21 mouse cellular contexts compared by ENCODE assay signal in genomic region chr6:138072963-138073339, GRCm38 (mm10). TPM values are rescaled to one million over a fixed set of nuclear protein-coding genes. Genes with fewer than 3 reads are reported as not detected.
DNase-seq lines count a peak whose midpoint lies in the region; ATAC-seq and TF ChIP-seq lines count a peak whose summit lies in the region.
"Had no signal": no experiment of that assay in that cellular context is flagged by ENCODE, and none has a peak within 500 bp of the region (broad histone marks: within the 10 kb centered on the region; RNA-seq: fewer than 3 reads in every experiment).

No protein-coding gene starts in this region.

- H3K27me3 ChIP-seq in kidney, postnatal 0 days (ENCODE audit: insufficient read depth, low read length): no peaks in the 10 kb centered on the region
- no peaks in the 10 kb centered on the region for H3K27me3 ChIP-seq in forebrain, postnatal 0 days (ENCODE audit: insufficient read depth, low read length)
- H3K27me3 ChIP-seq: liver, embryonic 13.5 days; lung, embryonic 15.5 days; neural tube, embryonic 15.5 days had no signal

- TF ChIP-seq CTCF in kidney, postnatal 0 days (IDR thresholded peaks at IDR 0.05; ENCODE audit: low read depth): no peak
- no peak for TF ChIP-seq CTCF in forebrain, postnatal 0 days (IDR thresholded peaks at IDR 0.05; ENCODE audit: low read depth)

- DNase-seq in embryo, embryonic 10 days (ENCODE audit: low spot score): peak; percentile 12
- no peak for DNase-seq in embryo, embryonic 9.5 days (ENCODE audit: extremely low spot score)
- DNase-seq in kidney, postnatal 0 days (ENCODE audit: low spot score): peak; percentile 57
- DNase-seq in kidney, postnatal 25 days: no peak
- peak; percentile 23 for DNase-seq in embryo, embryonic 11 days
- no peak for DNase-seq in forebrain, postnatal 0 days
- DNase-seq in frontal cortex, postnatal 25 days (ENCODE audit: low spot score in 2 of 2): no peak
- DNase-seq in adipocyte (ENCODE audit: low spot score): no peak
- DNase-seq: cerebellum, postnatal 10 days; gastrocnemius, postnatal 36 days; heart, postnatal 14 days; liver, embryonic 13.5 days had no signal

- no peak overlapping the region for H3K27ac ChIP-seq in kidney, postnatal 0 days
- H3K27ac ChIP-seq in forebrain, postnatal 0 days (ENCODE audit: low read depth, low read length): no peak overlapping the region
- H3K27ac ChIP-seq: hindbrain, embryonic 14.5 days; liver, embryonic 13.5 days; lung, embryonic 15.5 days; neural tube, embryonic 15.5 days had no signal

- no peak overlapping the region for H3K9ac ChIP-seq in kidney, postnatal 0 days (ENCODE audit: low read depth, low read length)
- H3K9ac ChIP-seq in forebrain, postnatal 0 days: no peak overlapping the region
- H3K9ac ChIP-seq: hindbrain, embryonic 14.5 days; liver, embryonic 13.5 days; lung, embryonic 15.5 days; neural tube, embryonic 15.5 days had no signal

- H3K9me3 ChIP-seq in kidney, postnatal 0 days (replicated peaks; ENCODE audit: low read length): no peaks in the 10 kb centered on the region
- H3K9me3 ChIP-seq in forebrain, postnatal 0 days (ENCODE audit: low read length): no peaks in the 10 kb centered on the region
- H3K9me3 ChIP-seq: liver, embryonic 13.5 days; lung, embryonic 15.5 days; neural tube, embryonic 15.5 days had no signal

- H3K36me3 ChIP-seq in kidney, postnatal 0 days (ENCODE audit: insufficient read depth, low read length): no peaks in the 10 kb centered on the region
- no peaks in the 10 kb centered on the region for H3K36me3 ChIP-seq in forebrain, postnatal 0 days (ENCODE audit: insufficient read depth)
- H3K36me3 ChIP-seq: G1E; liver, embryonic 13.5 days; lung, embryonic 15.5 days; neural tube, embryonic 15.5 days had no signal

- H3K4me2 ChIP-seq in kidney, postnatal 0 days (ENCODE audit: low read length): no peak overlapping the region
- no peak overlapping the region for H3K4me2 ChIP-seq in forebrain, postnatal 0 days (ENCODE audit: low read depth)
- H3K4me2 ChIP-seq: heart, embryonic 11.5 days; hindbrain, embryonic 14.5 days; liver, embryonic 13.5 days; lung, embryonic 15.5 days; neural tube, embryonic 15.5 days had no signal

- H3K4me3 ChIP-seq in kidney, postnatal 0 days (replicated peaks; ENCODE audit: low read depth, low read length): no peak overlapping the region
- H3K4me3 ChIP-seq in forebrain, postnatal 0 days (ENCODE audit: low read depth, low read length): no peak overlapping the region
- H3K4me3 ChIP-seq: liver, embryonic 13.5 days; lung, embryonic 15.5 days; neural tube, embryonic 15.5 days had no signal

- H3K4me1 ChIP-seq in kidney, postnatal 0 days (replicated peaks; ENCODE audit: insufficient read depth, low read length): no peaks in the 10 kb centered on the region
- H3K4me1 ChIP-seq in forebrain, postnatal 0 days (ENCODE audit: insufficient read depth): no peaks in the 10 kb centered on the region
- H3K4me1 ChIP-seq: liver, embryonic 13.5 days; lung, embryonic 15.5 days; neural tube, embryonic 15.5 days had no signal

- ATAC-seq in kidney, postnatal 0 days (replicated peaks; ENCODE audit: low FRiP score, low read depth): peak; percentile 72
- ATAC-seq in forebrain, postnatal 0 days: peak; percentile 45
- ATAC-seq: CD4-positive, CD25-positive, alpha-beta regulatory T cell, adult 4 months; intestine, embryonic 16.5 days had no signal

- WGBS in kidney, postnatal 0 days: 45% methylated on average over 8 of the region's 8 CpGs
- WGBS in forebrain, postnatal 0 days: 63% methylated on average over 8 of the region's 8 CpGs

RNA-seq across cellular contexts. Expression of gene Slc15a5, which starts 6.8 kb away (rescaled TPM):
- polyA plus RNA-seq in kidney, postnatal 0 days (2015; fragmentation: Nextera tagmentation; extraction: Ambion mirVana): 0.13 and 0.15 TPM in 2 replicates
- total RNA-seq in forebrain, postnatal 0 days (2014; rRNA removed): 0.10 TPM in 1 of 2 replicates, not detected in the other
- 0.11 TPM in 1 of 2 replicates, not detected in the other for polyA plus RNA-seq in forebrain, postnatal 0 days (2015; fragmentation: Nextera tagmentation; extraction: Ambion mirVana)
- total RNA-seq: heart, postnatal 14 days; left cerebral cortex, postnatal 10 days had no signal
- polyA plus RNA-seq: CD4-positive, CD25-positive, alpha-beta regulatory T cell, adult 4 months; G1E; hindbrain, embryonic 14.5 days; intestine, embryonic 16.5 days; large intestine, adult 2 months; liver, embryonic 13.5 days; lung, embryonic 15.5 days had no signal

Comparison
In these comparisons a context has a peak if more than half of its experiments do, and no peak if none do; other contexts are left out.
1. DNase-seq: peak in embryo, embryonic 10 days (single experiment), kidney, postnatal 0 days (single experiment) and embryo, embryonic 11 days (single experiment); none in embryo, embryonic 9.5 days (single experiment), kidney, postnatal 25 days (0 of 2), forebrain, postnatal 0 days (single experiment), frontal cortex, postnatal 25 days (0 of 2) and adipocyte (single experiment).